Mouse (Mus musculus) neural tube, embryonic 15.5 days (tissue): ENCODE results near the gene Dpysl4. TPM values are rescaled to one million over a fixed set of nuclear protein-coding genes. Genes with fewer than 3 reads are reported as not detected.

Experiments used
- ATAC-seq: fragments of 200-750 bp; cut with Nextera tagmentation; 2 replicates; pipeline ENCODE4 v1.8.0; 2017; ENCODE audit warnings: mild to moderate bottlenecking, moderate TSS enrichment, moderate library complexity; ENCODE audit not compliant: low FRiP score
- H3K27ac ChIP-seq: fragments of 300-500 bp; sonication (generic); replicated peaks from 2 replicates; pipeline ENCODE4 v1.5.1; 2015; ENCODE audit warnings: mild to moderate bottlenecking, inconsistent platforms
- H3K27me3 ChIP-seq: fragments of 300-500 bp; sonication (generic); replicated peaks from 2 replicates; pipeline ENCODE4 v1.6.1; 2015; ENCODE audit warnings: inconsistent platforms
- H3K36me3 ChIP-seq: fragments of 300-500 bp; sonication (generic); 2 replicates; pipeline ENCODE4 v1.6.1; 2015; ENCODE audit warnings: inconsistent platforms
- H3K4me1 ChIP-seq: fragments of 300-500 bp; sonication (generic); 2 replicates; pipeline ENCODE4 v1.6.1; 2015; ENCODE audit warnings: inconsistent platforms
- H3K4me2 ChIP-seq: fragments of 300-500 bp; sonication (generic); 2 replicates; pipeline ENCODE4 v1.6.1; 2015; ENCODE audit warnings: inconsistent platforms, mild to moderate bottlenecking, moderate library complexity
- H3K4me3 ChIP-seq: fragments of 300-500 bp; sonication (generic); replicated peaks from 2 replicates; pipeline ENCODE4 v1.5.1; 2015; ENCODE audit warnings: mild to moderate bottlenecking, inconsistent platforms
- H3K9ac ChIP-seq: fragments of 300-500 bp; sonication (generic); replicated peaks from 2 replicates; pipeline ENCODE4 v1.6.1; 2015; ENCODE audit warnings: mild to moderate bottlenecking, inconsistent platforms
- H3K9me3 ChIP-seq: fragments of 300-500 bp; sonication (generic); replicated peaks from 2 replicates; pipeline ENCODE4 v1.6.1; 2016; ENCODE audit warnings: inconsistent platforms
- WGBS: fragments of 180-500 bp; shearing (Covaris S2); methylation state at CpG from one replicate; pipeline ENCODE4 v1.1.7; 2015; ENCODE audit warnings: mixed read lengths; 5-methylcytosine and 5-hydroxymethylcytosine counted together
- polyA plus RNA-seq: library from polyadenylated mRNA; unstranded; fragments of >200 nt; fragmentation: Nextera tagmentation; extraction: Ambion mirVana; gene quantifications from 2 replicates; pipeline ENCODE4 v1.2.1, GENCODE M21; 2015

Dpysl4 gene
- polyA plus RNA-seq, 1 experiment from 2014 or later: 181 TPM

GRCm38 (mm10) chr7:139086195-139087158 is 676 bp downstream of the Dpysl4 start:
- Histone ChIP-seq H3K9ac (peak overlapping the region; percentile 94), H3K4me3 (peak overlapping the region; percentile 81), H3K36me3 (peaks cover 19% of the 10 kb centered on the region), H3K27ac (peak overlapping the region; percentile 85), H3K27me3 (no peaks in the 10 kb centered on the region), H3K4me2 (peak overlapping the region; percentile 73), H3K4me1 (peaks cover 51% of the 10 kb centered on the region), H3K9me3 (no peaks in the 10 kb centered on the region)
- peak; percentile 59 for ATAC-seq
- WGBS: under 1% methylated on average over 61 of the region's 61 CpGs

GRCm38 (mm10) chr7:139087801-139088200 is 2.0 kb downstream of the Dpysl4 start:
- peaks cover 42% of the 10 kb centered on the region for H3K4me1 ChIP-seq
- H3K36me3 ChIP-seq: peaks cover 32% of the 10 kb centered on the region
- no peaks in the 10 kb centered on the region for H3K27me3 ChIP-seq
- 0 out of 2 replicates have a peak overlapping the region, but pooled peaks have one; percentile 34 for H3K27ac ChIP-seq
- no peak for ATAC-seq
- WGBS: 47% methylated on average over 2 of the region's 2 CpGs
- peak overlapping the region; percentile 81 for H3K4me3 ChIP-seq
- H3K9ac ChIP-seq: peak overlapping the region; percentile 94
- no peaks in the 10 kb centered on the region for H3K9me3 ChIP-seq
- peak overlapping the region; percentile 73 for H3K4me2 ChIP-seq

GRCm38 (mm10) chr7:139089892-139090874 is 4.4 kb downstream of the Dpysl4 start:
- Histone ChIP-seq H3K27me3 (no peaks in the 10 kb centered on the region), H3K4me3 (no peak overlapping the region), H3K27ac (peak overlapping the region; percentile 34), H3K9ac (no peak overlapping the region), H3K36me3 (peaks cover 51% of the 10 kb centered on the region), H3K4me2 (no peak overlapping the region), H3K4me1 (peaks cover 42% of the 10 kb centered on the region), H3K9me3 (no peaks in the 10 kb centered on the region)
- WGBS: 51% methylated on average over 12 of the region's 12 CpGs
- ATAC-seq: no peak

GRCm38 (mm10) chr7:139091681-139092080 is 5.9 kb downstream of the Dpysl4 start:
- H3K9me3 ChIP-seq: no peaks in the 10 kb centered on the region
- H3K9ac ChIP-seq: no peak overlapping the region
- H3K4me1 ChIP-seq: peaks cover 36% of the 10 kb centered on the region
- no peak overlapping the region for H3K4me3 ChIP-seq
- no peak overlapping the region for H3K4me2 ChIP-seq
- H3K27me3 ChIP-seq: no peaks in the 10 kb centered on the region
- no peak for ATAC-seq
- H3K36me3 ChIP-seq: peaks cover 54% of the 10 kb centered on the region
- WGBS: 87% methylated on average over 9 of the region's 9 CpGs
- no peak overlapping the region for H3K27ac ChIP-seq

GRCm38 (mm10) chr7:139092676-139093075 is 6.9 kb downstream of the Dpysl4 start:
- Histone ChIP-seq H3K27me3 (no peaks in the 10 kb centered on the region), H3K36me3 (peaks cover 58% of the 10 kb centered on the region)
- 96% methylated on average over 5 of the region's 5 CpGs for whole genome bisulfite sequencing

GRCm38 (mm10) chr7:139093124-139093523 is 7.3 kb downstream of the Dpysl4 start:
- H3K4me1 ChIP-seq: peaks cover 22% of the 10 kb centered on the region
- no peak overlapping the region for H3K4me2 ChIP-seq
- H3K27me3 ChIP-seq: no peaks in the 10 kb centered on the region
- H3K9me3 ChIP-seq: no peaks in the 10 kb centered on the region
- H3K4me3 ChIP-seq: no peak overlapping the region
- no peak overlapping the region for H3K9ac ChIP-seq
- ATAC-seq: no peak
- no peak overlapping the region for H3K27ac ChIP-seq
- peaks cover 62% of the 10 kb centered on the region for H3K36me3 ChIP-seq
- WGBS: 88% methylated on average over 5 of the region's 5 CpGs

More at GRCm38 (mm10) chr7:139092676-139093075, 6.9 kb downstream of the Dpysl4 start:
- H3K4me1 ChIP-seq: peaks cover 26% of the 10 kb centered on the region
- H3K9me3 ChIP-seq: no peaks in the 10 kb centered on the region
- H3K4me3 ChIP-seq: no peak overlapping the region
- H3K9ac ChIP-seq: no peak overlapping the region
- H3K4me2 ChIP-seq: no peak overlapping the region
- ATAC-seq: no peak
- no peak overlapping the region for H3K27ac ChIP-seq

- no peak for ATAC-seq
- 85% methylated on average over 7 of the region's 7 CpGs for WGBS
Measured at GRCm38 (mm10) chr7:139093781-139094180, 8.0 kb downstream of the Dpysl4 start.

GRCm38 (mm10) chr7:139094761-139095160 is 9.0 kb downstream of the Dpysl4 start:
- H3K27ac ChIP-seq: no peak overlapping the region
- no peak overlapping the region for H3K4me2 ChIP-seq
- 87% methylated on average over 6 of the region's 6 CpGs for WGBS
- peaks cover 76% of the 10 kb centered on the region for H3K36me3 ChIP-seq
- H3K9me3 ChIP-seq: no peaks in the 10 kb centered on the region
- no peak for ATAC-seq
- peaks cover 5% of the 10 kb centered on the region for H3K4me1 ChIP-seq
- H3K27me3 ChIP-seq: no peaks in the 10 kb centered on the region
- H3K9ac ChIP-seq: no peak overlapping the region
- no peak overlapping the region for H3K4me3 ChIP-seq

More at GRCm38 (mm10) chr7:139093781-139094180, 8.0 kb downstream of the Dpysl4 start:
- H3K27me3 ChIP-seq: no peaks in the 10 kb centered on the region
- H3K4me1 ChIP-seq: peaks cover 15% of the 10 kb centered on the region
- peaks cover 69% of the 10 kb centered on the region for H3K36me3 ChIP-seq
- no peak overlapping the region for H3K4me3 ChIP-seq
- no peak overlapping the region for H3K27ac ChIP-seq
- H3K4me2 ChIP-seq: no peak overlapping the region
- no peak overlapping the region for H3K9ac ChIP-seq
- no peaks in the 10 kb centered on the region for H3K9me3 ChIP-seq

GRCm38 (mm10) chr7:139095282-139095681 is 9.5 kb downstream of the Dpysl4 start:
- Histone ChIP-seq H3K27ac (no peak overlapping the region), H3K4me2 (no peak overlapping the region), H3K4me1 (peaks cover 2% of the 10 kb centered on the region), H3K36me3 (peaks cover 76% of the 10 kb centered on the region), H3K9ac (no peak overlapping the region), H3K9me3 (no peaks in the 10 kb centered on the region), H3K27me3 (no peaks in the 10 kb centered on the region), H3K4me3 (no peak overlapping the region)
- ATAC-seq: no peak
- 86% methylated on average over 7 of the region's 7 CpGs for WGBS

GRCm38 (mm10) chr7:139096399-139096798 is 10.6 kb downstream of the Dpysl4 start:
- no peaks in the 10 kb centered on the region for H3K4me1 ChIP-seq
- WGBS: 87% methylated on average over 6 of the region's 6 CpGs
- peak overlapping the region; percentile 19; the same call in 1 of the 2 replicates for H3K27ac ChIP-seq
- ATAC-seq: no peak
- no peak overlapping the region for H3K9ac ChIP-seq
- H3K27me3 ChIP-seq: no peaks in the 10 kb centered on the region
- H3K4me3 ChIP-seq: no peak overlapping the region
- peaks cover 76% of the 10 kb centered on the region for H3K36me3 ChIP-seq
- no peaks in the 10 kb centered on the region for H3K9me3 ChIP-seq
- no peak overlapping the region for H3K4me2 ChIP-seq

GRCm38 (mm10) chr7:139100531-139101095 is 14.8 kb downstream of the Dpysl4 start:
- no peak overlapping the region for H3K4me2 ChIP-seq
- no peaks in the 10 kb centered on the region for H3K4me1 ChIP-seq
- H3K27ac ChIP-seq: no peak overlapping the region
- 71% methylated on average over 12 of the region's 12 CpGs for WGBS
- H3K9ac ChIP-seq: no peak overlapping the region
- no peak for ATAC-seq
- H3K27me3 ChIP-seq: no peaks in the 10 kb centered on the region
- H3K4me3 ChIP-seq: no peak overlapping the region
- H3K36me3 ChIP-seq: peaks cover 45% of the 10 kb centered on the region
- no peaks in the 10 kb centered on the region for H3K9me3 ChIP-seq
